Mouse (Mus musculus): ENCODE data around the gene Bsnd.

Bsnd gene

DNA sequence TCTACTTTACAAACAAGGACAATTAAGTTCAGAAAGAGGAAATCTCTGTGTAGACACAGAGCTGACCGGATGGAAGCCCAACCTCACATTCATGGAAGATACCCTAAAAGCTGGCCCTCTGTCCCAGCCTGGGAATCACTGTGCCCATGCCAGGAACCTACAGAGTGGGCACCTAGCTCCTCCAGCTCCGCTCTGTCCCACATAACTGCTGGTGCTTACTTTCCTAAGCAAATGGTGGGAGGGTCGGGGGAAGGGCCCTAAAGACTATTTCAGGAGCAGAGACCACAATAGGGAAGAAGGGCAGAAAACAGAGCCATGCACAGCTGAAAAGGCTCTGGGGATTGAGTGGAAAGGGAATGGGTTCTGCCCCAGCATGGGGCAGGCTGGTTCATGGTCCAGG lies 11.5 kb downstream of the Bsnd start:
- no peak for DNase-seq

DNA sequence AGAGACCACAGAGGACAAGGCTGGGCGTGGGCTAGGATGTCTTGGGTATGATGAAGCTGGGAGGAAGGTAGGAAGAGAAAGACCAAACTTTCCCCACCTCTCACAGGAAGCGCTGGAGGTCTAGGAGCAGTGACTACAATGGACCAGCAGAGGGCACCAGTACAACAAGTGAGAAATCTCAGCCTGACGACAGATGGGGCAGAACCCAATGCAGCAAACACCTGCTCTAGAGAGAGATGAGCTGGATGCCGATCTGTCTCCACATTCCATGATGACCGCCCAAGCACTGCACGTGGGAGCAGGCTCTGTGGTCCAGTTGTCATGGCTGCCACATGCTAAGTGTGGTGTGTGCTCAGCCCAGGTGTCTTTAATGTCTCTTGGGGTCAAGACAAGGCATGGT lies 17.8 kb downstream of the Bsnd start:
- peak; percentile 71 for DNase-seq

DNA sequence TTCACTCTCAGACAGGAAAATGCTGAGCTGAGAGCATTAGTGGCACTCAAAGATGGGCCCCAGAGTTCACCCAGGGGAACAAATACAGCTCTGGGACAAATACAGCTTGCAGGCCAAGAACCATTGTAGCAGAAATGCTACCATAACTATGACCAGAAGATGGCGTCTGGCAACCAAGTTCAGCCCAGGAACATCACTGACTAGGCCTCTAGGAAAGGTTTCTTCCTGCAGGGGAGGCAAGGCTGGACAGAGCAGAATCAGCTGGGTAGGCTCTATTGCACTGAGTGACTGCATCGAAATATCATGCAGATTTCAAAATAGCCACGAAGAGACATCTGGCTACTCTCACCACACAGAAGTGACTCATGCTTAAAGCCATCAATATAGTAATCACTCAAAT lies 19.7 kb downstream of the Bsnd start:
- peak; percentile 55 for DNase-seq

DNA sequence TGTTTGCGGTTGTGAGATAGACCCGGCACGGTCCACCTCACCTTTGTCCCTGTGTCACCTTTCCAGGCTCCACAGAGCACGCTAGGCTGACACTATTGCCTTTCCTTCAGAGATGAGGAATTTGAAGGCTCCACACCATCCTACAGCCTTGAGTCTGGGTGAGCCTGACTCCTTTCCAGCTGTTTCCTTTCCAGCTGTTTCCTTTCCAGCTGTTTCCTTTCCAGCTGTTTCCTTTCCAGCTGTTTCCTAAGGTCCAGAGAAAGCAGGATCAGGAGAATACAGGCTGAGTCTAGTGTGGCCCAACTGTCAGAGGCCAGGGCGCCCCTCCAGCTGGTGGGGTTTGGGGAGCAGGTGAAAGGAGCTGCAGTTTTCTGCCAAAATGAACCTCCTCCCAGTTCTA lies 21.2 kb downstream of the Bsnd start:
- DNase-seq: no peak

DNA sequence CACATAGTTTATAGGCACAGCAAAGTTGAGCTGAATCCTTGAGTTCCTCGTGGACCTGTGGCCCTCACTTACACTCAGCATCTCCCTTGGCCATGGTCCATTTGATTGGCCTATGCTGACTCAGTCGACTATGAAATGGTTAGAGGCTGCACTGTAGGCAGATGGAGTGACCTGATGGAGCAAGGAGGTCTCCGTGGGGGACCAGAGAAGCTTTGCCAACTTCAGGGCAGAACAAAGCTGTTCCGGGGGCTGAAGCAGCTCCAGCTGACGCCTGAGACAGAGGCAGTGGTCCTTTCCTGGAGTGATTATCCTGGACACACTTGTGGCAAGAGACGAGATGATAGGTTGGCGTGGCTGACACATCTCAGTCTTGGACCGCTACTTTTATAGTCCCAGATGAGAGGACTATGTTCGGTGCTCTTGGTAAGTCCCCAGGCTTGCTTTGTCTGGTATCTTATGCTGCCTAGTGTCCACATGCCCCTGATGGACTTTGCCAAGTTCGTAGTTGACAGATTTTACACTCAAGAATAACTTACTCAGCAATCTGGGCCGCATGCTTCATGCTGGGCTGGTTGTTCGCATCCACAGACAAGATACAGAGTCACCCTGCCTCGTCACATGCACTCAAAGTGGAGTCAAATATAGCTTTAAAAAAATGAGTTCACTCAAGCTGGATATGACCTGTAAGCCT lies 24.5 kb downstream of the Bsnd start:
- DNase-seq: no peak

DNA sequence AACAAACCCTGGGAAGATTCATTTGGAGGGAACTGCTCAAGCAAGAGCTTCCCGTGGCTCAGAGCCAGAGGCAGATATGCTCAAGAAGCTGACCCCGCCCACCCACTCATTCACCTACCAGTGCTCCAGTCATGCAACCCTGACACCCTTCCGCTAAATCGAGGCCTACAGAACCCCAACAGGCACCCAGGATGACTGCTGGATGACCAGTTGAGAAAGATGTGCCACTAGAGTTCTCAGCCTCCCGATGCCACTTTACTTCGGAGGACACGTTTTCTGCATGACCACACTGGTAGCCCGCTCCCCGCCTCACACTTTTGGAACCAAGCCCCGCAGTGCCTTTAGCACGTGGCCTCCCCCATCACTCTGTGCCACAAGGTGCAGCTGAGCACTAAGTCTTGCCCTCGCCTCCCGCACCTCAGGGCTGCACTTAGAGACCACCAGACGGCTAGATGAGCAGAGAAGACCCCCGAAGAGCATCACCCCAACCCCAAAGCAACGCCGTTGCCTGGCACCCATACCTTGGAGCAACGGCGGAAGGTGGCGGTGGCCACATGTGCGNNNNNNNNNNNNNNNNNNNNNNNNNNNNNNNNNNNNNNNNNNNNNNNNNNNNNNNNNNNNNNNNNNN lies 28.8 kb downstream of the Bsnd start:
- no peak for DNase-seq

DNA sequence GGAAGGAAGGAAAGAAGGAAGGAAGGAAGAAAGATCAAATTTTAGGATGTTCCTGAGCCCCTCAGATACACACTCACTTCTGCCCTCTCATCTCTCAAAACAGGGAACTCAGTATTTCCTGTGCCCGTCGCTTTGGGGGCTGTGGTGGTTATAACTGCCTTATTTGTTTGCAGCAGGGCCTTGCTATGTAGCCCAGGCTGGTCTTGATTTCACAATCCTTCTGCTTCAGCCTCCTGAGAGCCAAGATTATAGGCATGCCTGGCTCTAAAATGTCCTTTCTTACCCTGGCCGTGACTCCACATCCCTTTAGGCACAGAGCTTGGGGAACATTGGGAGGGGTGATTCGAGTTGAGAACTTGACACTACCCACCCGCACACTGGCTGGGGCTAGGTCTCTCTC lies 29.6 kb downstream of the Bsnd start:
- no peak for DNase-seq

DNA sequence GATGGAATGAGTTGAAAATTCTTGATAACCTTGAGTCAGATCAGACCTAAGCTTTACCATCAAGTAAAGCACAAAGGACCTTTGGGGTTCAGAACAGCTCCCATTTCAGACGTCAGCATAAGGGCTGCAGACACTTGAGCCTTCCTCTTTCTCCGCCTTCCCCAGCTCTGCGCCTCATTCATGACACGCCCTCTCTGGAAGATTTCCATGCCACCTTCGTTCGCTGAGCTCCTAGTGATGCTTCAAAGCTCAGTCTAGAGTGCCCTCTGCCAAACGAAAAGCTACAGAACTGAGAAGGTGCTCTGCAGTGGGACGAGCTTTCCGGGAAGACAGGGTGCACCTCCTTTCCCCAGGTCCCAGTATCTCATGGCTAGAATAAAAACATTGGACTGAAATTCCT lies 30.1 kb downstream of the Bsnd start:
- DNase-seq: no peak

DNA sequence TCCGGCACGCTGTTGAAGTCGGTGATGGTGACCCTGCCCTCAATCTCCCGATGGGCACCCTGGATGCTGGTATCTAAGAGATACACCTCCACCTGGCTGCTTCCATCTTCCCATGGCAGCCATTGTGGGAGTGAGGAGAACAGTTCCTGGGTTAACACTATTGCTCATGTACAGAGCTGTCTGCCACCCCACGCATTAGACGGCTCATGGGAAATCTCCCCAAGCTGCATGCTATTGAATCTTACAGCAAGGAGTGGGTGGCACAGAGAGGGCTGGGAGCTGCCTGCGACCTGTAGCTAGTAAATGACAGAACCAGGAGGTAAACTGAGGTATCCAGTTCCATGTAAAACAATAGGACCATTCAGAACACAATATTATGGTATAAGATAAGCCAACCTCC lies 37.5 kb downstream of the Bsnd start:
- DNase-seq: no peak

DNA sequence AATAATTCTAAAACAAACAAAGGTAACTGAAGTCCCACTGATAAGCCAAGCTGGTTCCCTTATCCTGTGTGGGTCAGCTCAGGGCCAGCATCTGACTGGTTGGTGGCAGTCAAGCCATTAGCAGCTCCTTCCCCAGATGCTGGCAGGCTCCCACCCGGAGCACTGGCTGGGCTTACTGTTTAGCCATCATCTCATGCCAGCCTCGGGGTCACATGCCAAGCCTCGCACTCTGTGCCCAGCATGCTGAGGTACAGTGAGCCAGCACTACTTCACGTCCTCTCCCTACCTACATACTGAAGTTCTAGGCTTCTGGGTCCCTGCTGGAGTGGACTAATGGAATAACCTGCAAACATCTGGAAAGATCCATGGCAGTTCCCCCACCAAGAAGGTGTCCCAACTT lies 38.6 kb downstream of the Bsnd start:
- DNase-seq: no peak

DNA sequence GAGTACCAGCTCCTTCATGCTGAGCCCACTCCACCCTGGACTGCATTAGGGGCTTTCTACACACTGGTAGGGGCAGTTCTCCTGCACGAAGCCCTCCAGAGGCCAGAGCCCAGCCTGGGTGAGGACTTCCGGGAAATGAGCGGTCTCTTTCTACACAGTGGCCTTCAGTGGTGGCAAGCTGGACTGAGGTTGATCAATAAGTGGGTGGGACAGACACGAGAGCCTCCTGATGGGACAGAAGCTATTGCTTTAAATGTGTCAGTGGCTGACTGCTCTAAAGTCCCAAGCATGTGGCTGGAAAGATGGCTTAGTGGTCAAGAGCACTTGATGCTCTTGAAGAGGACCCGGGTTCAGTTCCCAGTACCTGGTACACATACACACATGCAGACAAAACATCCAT lies 39.0 kb downstream of the Bsnd start:
- no peak for DNase-seq

DNA sequence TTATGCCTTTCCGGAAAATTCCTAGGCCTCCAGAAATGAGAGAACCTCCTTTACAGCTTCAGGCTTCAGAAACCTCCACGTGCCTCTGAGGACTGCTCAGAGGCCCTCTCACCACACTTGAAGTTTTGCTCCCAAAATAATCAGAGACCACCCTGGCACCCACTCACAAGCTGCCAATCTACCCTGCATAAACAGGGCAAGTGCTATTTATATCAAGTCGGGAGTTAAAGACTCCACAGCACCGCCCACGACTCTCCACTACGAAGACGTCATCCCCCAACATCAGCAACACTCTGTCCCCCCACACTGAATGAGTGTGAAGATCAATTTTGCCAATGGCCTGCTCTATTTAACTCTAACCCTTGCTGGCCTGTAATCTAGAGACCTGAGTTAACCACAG lies 39.7 kb downstream of the Bsnd start:
- DNase-seq: no peak

DNA sequence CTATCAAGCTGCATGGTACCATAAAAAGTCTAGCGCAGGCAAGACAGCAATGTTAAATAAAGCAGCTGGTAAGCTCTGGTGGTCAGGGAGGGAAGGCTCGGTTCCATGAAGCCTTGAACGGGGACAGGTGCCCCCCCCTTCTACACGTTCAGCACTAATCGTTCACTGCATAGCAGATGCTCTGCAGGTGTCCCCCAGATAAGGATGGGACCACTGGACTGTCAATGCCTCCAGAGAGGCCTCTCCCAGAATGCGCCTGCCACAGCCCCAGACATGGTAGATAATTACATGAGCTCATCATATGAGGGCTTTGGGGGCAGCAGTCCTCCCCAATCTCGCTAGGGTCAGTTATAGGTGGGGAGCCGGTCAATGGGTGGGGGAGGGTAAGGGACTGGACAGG lies 42.8 kb downstream of the Bsnd start:
- no peak for DNase-seq

DNA sequence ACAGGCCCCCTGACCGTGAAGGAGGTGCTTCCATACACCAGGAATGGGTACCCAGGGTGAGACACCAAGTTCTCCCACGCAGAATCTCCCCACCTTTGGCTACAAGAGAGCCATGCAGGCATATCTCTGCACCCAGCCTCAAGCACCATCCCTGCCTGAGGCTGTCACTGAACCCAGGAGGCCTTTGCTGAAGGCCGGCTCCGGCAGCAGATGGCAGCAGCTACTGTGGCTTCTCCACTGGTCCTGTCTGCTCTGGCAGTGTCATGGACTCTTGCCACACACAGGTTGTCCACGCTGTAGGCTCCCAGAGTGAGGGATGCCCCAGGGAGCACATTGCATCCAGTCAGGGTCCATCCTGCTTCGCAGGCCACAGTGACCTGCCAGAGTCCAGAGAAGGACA lies 48.9 kb downstream of the Bsnd start:
- no peak for DNase-seq

DNA sequence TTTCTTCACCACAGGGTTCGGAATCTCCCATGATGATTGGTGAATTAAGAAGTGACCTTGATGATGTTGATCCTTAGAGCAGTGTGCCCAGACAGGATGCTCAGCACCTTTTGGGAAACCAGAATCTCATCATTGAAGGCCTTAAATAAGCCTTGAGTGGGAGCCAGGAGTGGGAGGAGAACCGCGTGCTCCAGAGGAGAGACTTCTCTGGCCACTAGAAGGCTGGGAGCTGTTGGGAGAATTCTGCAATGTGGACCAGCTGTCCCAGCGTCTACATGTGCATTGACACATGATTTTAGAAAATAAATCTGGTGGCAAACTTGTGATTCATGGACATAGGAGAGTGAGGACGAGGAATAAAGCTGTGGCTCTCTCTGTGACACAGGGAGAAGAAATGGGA lies 53.3 kb downstream of the Bsnd start:
- no peak for DNase-seq

DNA sequence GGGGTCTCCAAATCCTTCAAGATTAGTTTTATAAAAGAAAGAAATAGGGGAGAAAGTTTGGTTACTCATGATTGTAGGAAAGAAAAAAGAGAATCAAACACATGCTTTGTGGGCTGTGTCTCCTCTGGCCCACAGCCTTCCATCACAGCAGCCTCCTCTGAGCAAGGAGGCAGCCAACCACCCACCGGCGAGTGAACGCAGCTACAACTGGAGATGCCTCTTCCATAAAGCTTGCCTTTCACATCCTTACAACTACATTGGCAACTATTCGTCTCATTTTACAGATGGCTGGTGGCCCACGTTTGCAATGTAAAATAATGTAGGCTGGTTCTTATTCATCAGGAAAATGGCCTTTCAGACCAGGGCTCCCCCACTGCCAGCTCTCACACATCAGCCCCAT lies 54.9 kb downstream of the Bsnd start:
- no peak for DNase-seq

DNA sequence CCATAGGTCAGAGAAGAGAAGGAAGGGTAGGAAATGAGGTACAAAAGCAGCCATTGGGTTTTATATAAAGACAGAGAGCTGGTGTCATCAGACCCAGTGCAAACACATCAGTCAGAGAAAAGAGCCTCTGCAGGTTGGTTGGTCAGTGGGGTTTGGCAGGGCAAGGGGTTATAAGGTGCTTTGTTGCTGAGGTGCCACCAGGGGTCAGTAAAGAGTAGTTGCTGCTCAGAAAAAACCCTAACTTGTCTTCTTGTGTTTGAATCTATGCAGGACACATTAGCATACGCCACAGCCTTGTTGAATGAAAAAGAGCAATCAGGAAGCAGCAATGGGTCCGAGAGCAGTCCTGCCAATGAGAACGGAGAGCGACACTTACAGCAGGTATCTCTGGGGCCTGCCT lies 55.6 kb downstream of the Bsnd start:
- DNase-seq: no peak

DNA sequence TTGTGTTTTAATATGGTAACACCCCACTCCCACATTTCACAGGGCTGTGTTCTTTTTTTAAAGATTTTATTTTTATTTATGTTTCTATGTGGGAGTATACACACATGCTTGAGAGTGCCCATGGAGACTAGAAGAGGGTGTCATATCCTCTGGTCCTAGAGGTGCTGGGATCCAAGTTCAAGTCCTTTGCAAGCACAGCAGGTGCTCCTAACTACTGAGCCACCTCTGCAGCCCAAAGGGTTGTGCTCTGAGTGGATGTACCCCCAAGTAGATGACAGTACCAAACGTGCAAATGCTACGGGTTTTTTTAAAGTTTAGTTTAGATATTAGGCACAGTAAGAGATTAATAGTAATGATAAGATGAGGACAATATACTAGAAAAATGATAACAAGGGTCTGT lies 56.7 kb downstream of the Bsnd start:
- DNase-seq: no peak

Data from thymus, postnatal 14 days (tissue).